Mouse (Mus musculus): ENCODE measurements around the gene Wdr4. TPM values are rescaled to one million over a fixed set of nuclear protein-coding genes. Genes with fewer than 3 reads are reported as not detected.

The Wdr4 gene
- polyA plus RNA-seq (2012; rRNA removed), result 25.1 and 25.4 TPM in 2 replicates

DNA sequence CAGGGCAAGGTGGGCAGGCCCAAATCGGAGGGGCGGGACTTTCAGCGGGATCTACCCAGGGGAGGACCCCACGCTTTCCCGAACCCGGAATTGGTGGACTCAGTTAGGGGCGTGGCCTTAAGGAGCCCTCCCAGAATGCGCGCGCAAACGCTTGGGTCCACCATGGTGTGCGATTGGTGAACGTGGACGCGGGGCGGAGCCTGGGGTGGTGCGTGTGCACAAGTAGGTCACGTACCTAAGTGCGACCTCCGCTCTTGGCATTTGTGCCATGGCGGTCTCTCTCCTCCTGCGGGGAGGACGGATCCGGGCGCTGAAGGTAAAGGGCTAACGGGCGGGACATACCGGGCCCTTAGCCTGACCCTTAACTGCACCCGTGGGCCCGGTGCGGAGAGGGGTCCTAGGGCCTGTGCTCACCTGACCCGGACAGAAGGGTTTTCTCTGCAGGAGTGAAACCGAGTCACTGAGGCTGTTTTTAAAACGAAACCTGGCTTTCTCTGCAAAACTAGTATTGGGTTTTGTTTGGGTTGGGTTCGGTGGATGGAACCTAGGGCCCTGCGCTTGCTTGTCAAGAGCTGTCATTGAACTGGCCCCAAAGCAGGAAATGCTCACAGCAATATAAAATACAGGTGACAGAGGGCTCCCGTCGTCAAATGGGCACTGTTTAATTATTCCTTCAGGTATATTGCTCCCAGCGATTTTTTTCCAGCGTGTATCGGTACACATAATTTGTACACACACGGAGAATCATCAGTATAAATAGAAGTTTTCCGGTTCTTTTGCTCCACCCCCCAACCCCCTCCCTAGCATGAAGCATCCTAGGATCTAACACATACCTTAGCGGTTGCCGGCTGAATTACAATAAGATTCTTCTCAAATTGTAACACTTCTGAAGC, at the start of gene Wdr4, which contains the start of gene Ndufv3:
Gene Wdr4, minus strand, starts transcription at position 35 of the 893 bp plus-strand sequence.
Gene Ndufv3, plus strand, starts transcription at position 170 of the 893 bp plus-strand sequence.
- Histone ChIP-seq H3K4me3 (replicated peaks; ENCODE audit: insufficient read depth, low read depth, low read length) (peak within 1 kb of the TSS; percentile 74), H3K27me3 (ENCODE audit: control insufficient read depth, insufficient read depth, low read length) (no peaks in the 10 kb centered on the region), H3K27ac (ENCODE audit: insufficient read depth, low read length) (peak within 1 kb of the TSS; percentile 93), H3K4me1 (ENCODE audit: control insufficient read depth, insufficient read depth, low read length) (peaks cover 8% of the 10 kb centered on the region; the same call in 1 of the 2 replicates)
- WGBS, result under 1% methylated on average over 45 of the region's 45 CpGs
- no peak for TF ChIP-seq CTCF (IDR thresholded peaks at IDR 0.05; ENCODE audit: borderline replicate concordance, insufficient read depth, low read depth, low read length)
- peak; percentile 95 for TF ChIP-seq POLR2A (IDR thresholded peaks at IDR 0.05; ENCODE audit: borderline replicate concordance, insufficient read depth, low read length)
- DNase-seq, result peak; percentile 99

- TF ChIP-seq CTCF (IDR thresholded peaks at IDR 0.05; ENCODE audit: borderline replicate concordance, insufficient read depth, low read depth, low read length) (no peak), POLR2A (IDR thresholded peaks at IDR 0.05; ENCODE audit: borderline replicate concordance, insufficient read depth, low read length) (no peak)
- Histone ChIP-seq H3K4me3 (replicated peaks; ENCODE audit: insufficient read depth, low read depth, low read length) (no peak overlapping the region), H3K27me3 (ENCODE audit: control insufficient read depth, insufficient read depth, low read length) (no peaks in the 10 kb centered on the region), H3K4me1 (ENCODE audit: control insufficient read depth, insufficient read depth, low read length) (peaks cover 17% of the 10 kb centered on the region), H3K27ac (ENCODE audit: insufficient read depth, low read length) (no peak overlapping the region)
- WGBS, result 28% methylated on average over 6 of the region's 6 CpGs
- DNase-seq, result no peak
These were observed 46.5 kb upstream of the Wdr4 start for GRCm38 (mm10) chr17:31566276-31566675.

- Histone ChIP-seq H3K27ac (ENCODE audit: insufficient read depth, low read length) (peak overlapping the region; percentile 63), H3K4me3 (replicated peaks; ENCODE audit: insufficient read depth, low read depth, low read length) (peak overlapping the region; percentile 68), H3K4me1 (ENCODE audit: control insufficient read depth, insufficient read depth, low read length) (peaks cover 17% of the 10 kb centered on the region), H3K27me3 (ENCODE audit: control insufficient read depth, insufficient read depth, low read length) (no peaks in the 10 kb centered on the region)
- 0 out of 2 replicates have a peak, but pooled peaks have one; percentile 18 for TF ChIP-seq POLR2A (IDR thresholded peaks at IDR 0.05; ENCODE audit: borderline replicate concordance, insufficient read depth, low read length)
- no peak for TF ChIP-seq CTCF (IDR thresholded peaks at IDR 0.05; ENCODE audit: borderline replicate concordance, insufficient read depth, low read depth, low read length)
- peak; percentile 68 to 73 for DNase-seq
- WGBS, result 1% methylated on average over 85 of the region's 88 CpGs
These were observed 45.6 kb upstream of the Wdr4 start for GRCm38 (mm10) chr17:31565141-31566056.

DNA sequence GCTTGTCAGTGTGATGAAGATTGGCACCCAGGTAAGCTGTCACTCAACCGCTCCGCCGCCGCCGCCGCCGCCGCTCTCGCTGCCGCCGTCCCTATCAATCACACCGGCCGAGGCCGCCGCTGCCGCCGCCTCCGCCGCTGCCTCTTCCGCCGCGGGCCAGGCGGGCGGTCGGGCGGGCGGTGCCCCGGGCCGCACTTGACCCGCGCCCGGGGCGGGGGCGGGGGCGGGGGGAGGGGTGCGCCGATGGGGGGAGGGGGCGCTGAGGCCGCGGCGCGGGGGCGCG, 45.0 kb upstream of the Wdr4 start:
- peak; percentile 21; the same call in 1 of the 2 replicates for TF ChIP-seq POLR2A (IDR thresholded peaks at IDR 0.05; ENCODE audit: borderline replicate concordance, insufficient read depth, low read length)
- TF ChIP-seq CTCF (IDR thresholded peaks at IDR 0.05; ENCODE audit: borderline replicate concordance, insufficient read depth, low read depth, low read length), result no peak
- WGBS, result 0% methylated on average over 14 of the region's 44 CpGs
- Histone ChIP-seq H3K27ac (ENCODE audit: insufficient read depth, low read length) (peak overlapping the region; percentile 63), H3K4me3 (replicated peaks; ENCODE audit: insufficient read depth, low read depth, low read length) (peak overlapping the region; percentile 68), H3K4me1 (ENCODE audit: control insufficient read depth, insufficient read depth, low read length) (peaks cover 17% of the 10 kb centered on the region), H3K27me3 (ENCODE audit: control insufficient read depth, insufficient read depth, low read length) (no peaks in the 10 kb centered on the region)
- no peak for DNase-seq

- under 1% methylated on average over 69 of the region's 72 CpGs for WGBS
- TF ChIP-seq POLR2A (IDR thresholded peaks at IDR 0.05; ENCODE audit: borderline replicate concordance, insufficient read depth, low read length) (peak; percentile 74; the same call in 1 of the 2 replicates), CTCF (IDR thresholded peaks at IDR 0.05; ENCODE audit: borderline replicate concordance, insufficient read depth, low read depth, low read length) (no peak)
- H3K4me3 ChIP-seq (replicated peaks; ENCODE audit: insufficient read depth, low read depth, low read length), result peak within 1 kb of the TSS; percentile 90
- DNase-seq, result peak; percentile 99
- no peaks in the 10 kb centered on the region for H3K27me3 ChIP-seq (ENCODE audit: control insufficient read depth, insufficient read depth, low read length)
- peak within 1 kb of the TSS; percentile 96 for H3K27ac ChIP-seq (ENCODE audit: insufficient read depth, low read length)
- H3K4me1 ChIP-seq (ENCODE audit: control insufficient read depth, insufficient read depth, low read length), result peaks cover 17% of the 10 kb centered on the region
These were observed 44.5 kb upstream of the Wdr4 start, which contains the start of gene Pknox1 for GRCm38 (mm10) chr17:31564015-31564857. Gene Pknox1 (plus strand): TSS chr17:31564734.

GRCm38 (mm10) chr17:31563632-31564014, 43.8 kb upstream of the Wdr4 start:
- WGBS, result 1% methylated on average over 12 of the region's 12 CpGs
- peak overlapping the region; percentile 96 for H3K27ac ChIP-seq (ENCODE audit: insufficient read depth, low read length)
- H3K4me1 ChIP-seq (ENCODE audit: control insufficient read depth, insufficient read depth, low read length), result peaks cover 15% of the 10 kb centered on the region
- no peaks in the 10 kb centered on the region for H3K27me3 ChIP-seq (ENCODE audit: control insufficient read depth, insufficient read depth, low read length)
- no peak for TF ChIP-seq CTCF (IDR thresholded peaks at IDR 0.05; ENCODE audit: borderline replicate concordance, insufficient read depth, low read depth, low read length)
- no peak for TF ChIP-seq POLR2A (IDR thresholded peaks at IDR 0.05; ENCODE audit: borderline replicate concordance, insufficient read depth, low read length)
- DNase-seq, result peak in 1 of 2 experiments; percentile 68
- H3K4me3 ChIP-seq (replicated peaks; ENCODE audit: insufficient read depth, low read depth, low read length), result peak overlapping the region; percentile 90

All from cerebellum, adult 2 months (tissue).